Comparison of ENCODE assay signal across 22 mouse cellular contexts in the genomic region with DNA sequence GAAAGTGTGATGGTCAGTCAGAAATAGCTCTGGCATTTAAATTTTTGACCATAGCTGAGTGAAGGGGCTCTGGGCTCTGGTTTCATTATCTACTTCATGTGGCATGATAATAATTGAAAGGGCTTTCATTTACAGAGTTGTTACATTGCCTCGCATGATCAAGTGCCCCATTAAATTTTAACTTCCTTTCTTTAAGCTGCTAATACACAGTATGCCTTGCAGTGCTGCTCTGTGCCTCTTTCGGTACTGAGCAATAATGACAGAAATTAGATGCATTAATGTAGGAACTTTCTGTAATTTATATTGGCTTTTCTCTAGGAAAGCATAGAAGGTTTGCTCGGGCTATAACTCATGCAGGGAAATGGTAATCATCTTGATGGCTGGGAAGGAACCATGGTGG.
DNase-seq lines count a peak whose midpoint lies in the region; ATAC-seq and TF ChIP-seq lines count a peak whose summit lies in the region.
"Had no signal": no experiment of that assay in that cellular context is flagged by ENCODE, and none has a peak within 500 bp of the region (broad histone marks: within the 10 kb centered on the region; RNA-seq: fewer than 3 reads in every experiment).

No protein-coding gene starts in this region.

- no peaks in the 10 kb centered on the region for H3K4me1 ChIP-seq in kidney, postnatal 0 days (replicated peaks; ENCODE audit: insufficient read depth, low read length)
- 0 out of 2 replicates have a peak, but pooled peaks cover under 1% of the 10 kb centered on the region for H3K4me1 ChIP-seq in neural tube, embryonic 15.5 days
- no peaks in the 10 kb centered on the region for H3K4me1 ChIP-seq in midbrain, embryonic 14.5 days (ENCODE audit: control insufficient read depth, insufficient read depth, low read length)
- H3K4me1 ChIP-seq: embryonic facial prominence, embryonic 15.5 days; forebrain, embryonic 10.5 days; forebrain, embryonic 12.5 days had no signal

- H3K27ac ChIP-seq in kidney, postnatal 0 days, result no peak overlapping the region
- no peak overlapping the region for H3K27ac ChIP-seq in neural tube, embryonic 15.5 days (replicated peaks)
- H3K27ac ChIP-seq in midbrain, embryonic 14.5 days (replicated peaks; ENCODE audit: low read depth, low read length), result no peak overlapping the region
- H3K27ac ChIP-seq: embryonic facial prominence, embryonic 13.5 days; embryonic facial prominence, embryonic 15.5 days; forebrain, embryonic 10.5 days; forebrain, embryonic 12.5 days had no signal

- no peak overlapping the region for H3K4me2 ChIP-seq in kidney, postnatal 0 days (ENCODE audit: low read length)
- H3K4me2 ChIP-seq in neural tube, embryonic 15.5 days, result no peak overlapping the region
- H3K4me2 ChIP-seq in midbrain, embryonic 14.5 days (ENCODE audit: low read length), result no peak overlapping the region
- H3K4me2 ChIP-seq: embryonic facial prominence, embryonic 13.5 days; embryonic facial prominence, embryonic 15.5 days; forebrain, embryonic 12.5 days had no signal

- no peak for TF ChIP-seq CTCF in kidney, postnatal 0 days (IDR thresholded peaks at IDR 0.05; ENCODE audit: low read depth)
- TF ChIP-seq CTCF in brain, embryonic 14.5 days (IDR thresholded peaks at IDR 0.05; ENCODE audit: borderline replicate concordance, extremely low read depth, insufficient read depth, insufficient read length), result no peak

- no peak overlapping the region for H3K4me3 ChIP-seq in kidney, postnatal 0 days (replicated peaks; ENCODE audit: low read depth, low read length)
- H3K4me3 ChIP-seq in neural tube, embryonic 15.5 days (replicated peaks), result no peak overlapping the region
- H3K4me3 ChIP-seq in midbrain, embryonic 14.5 days (replicated peaks; ENCODE audit: low read depth, low read length), result no peak overlapping the region
- H3K4me3 ChIP-seq: embryonic facial prominence, embryonic 13.5 days; embryonic facial prominence, embryonic 15.5 days; erythroblast, embryonic 14.5 days; forebrain, embryonic 10.5 days; forebrain, embryonic 12.5 days had no signal

- 58% methylated on average over 3 of the region's 3 CpGs for WGBS in kidney, postnatal 0 days
- WGBS in neural tube, embryonic 15.5 days, result 41% methylated on average over 3 of the region's 3 CpGs
- 67% methylated on average over 3 of the region's 3 CpGs for WGBS in midbrain, embryonic 14.5 days

- DNase-seq in kidney, postnatal 0 days (ENCODE audit: low spot score), result peak; percentile 10
- no peak for DNase-seq in kidney, adult 11 months
- peak; percentile 30 for DNase-seq in brain, embryonic 14.5 days (ENCODE audit: low read depth)
- DNase-seq in midbrain, embryonic 14.5 days, result no peak
- DNase-seq: adrenal gland, adult 2 months; adrenal gland, postnatal 10 days; adrenal gland, postnatal 25 days; cerebellum, adult 11 months; cerebellum, adult 18-20 months; cerebellum, adult 8-10 months; cerebellum, adult 9-11 months; cerebellum, postnatal 14 days; cerebellum, postnatal 36 days; embryo, embryonic 11 days had no signal

- no peak for ATAC-seq in kidney, postnatal 0 days (replicated peaks; ENCODE audit: low FRiP score, low read depth)
- ATAC-seq in neural tube, embryonic 15.5 days (ENCODE audit: low FRiP score), result peak; percentile 35; the same call in 1 of the 2 replicates
- ATAC-seq in midbrain, embryonic 14.5 days (ENCODE audit: low FRiP score, low TSS enrichment), result no peak
- ATAC-seq: forebrain, embryonic 14.5 days; forebrain, embryonic 16.5 days had no signal

- TF ChIP-seq POLR2A in brain, embryonic 14.5 days (IDR thresholded peaks at IDR 0.05; ENCODE audit: borderline replicate concordance, extremely low read depth, insufficient read depth, insufficient read length, poor library complexity, severe bottlenecking), result no peak

- H3K27me3 ChIP-seq in kidney, postnatal 0 days (ENCODE audit: insufficient read depth, low read length), result no peaks in the 10 kb centered on the region
- no peaks in the 10 kb centered on the region for H3K27me3 ChIP-seq in neural tube, embryonic 15.5 days (replicated peaks)
- no peaks in the 10 kb centered on the region for H3K27me3 ChIP-seq in midbrain, embryonic 14.5 days (ENCODE audit: control insufficient read depth, insufficient read depth, low read length)
- H3K27me3 ChIP-seq: embryonic facial prominence, embryonic 13.5 days; embryonic facial prominence, embryonic 15.5 days; forebrain, embryonic 12.5 days had no signal

- H3K9me3 ChIP-seq in kidney, postnatal 0 days (replicated peaks; ENCODE audit: low read length), result no peaks in the 10 kb centered on the region
- H3K9me3 ChIP-seq in neural tube, embryonic 15.5 days (replicated peaks), result peaks cover 7% of the 10 kb centered on the region
- H3K9me3 ChIP-seq in midbrain, embryonic 14.5 days (ENCODE audit: control insufficient read depth, low read length), result no peaks in the 10 kb centered on the region
- H3K9me3 ChIP-seq: embryonic facial prominence, embryonic 15.5 days; forebrain, embryonic 10.5 days; forebrain, embryonic 12.5 days had no signal

- H3K9ac ChIP-seq in kidney, postnatal 0 days (ENCODE audit: low read depth, low read length), result no peak overlapping the region
- H3K9ac ChIP-seq in neural tube, embryonic 15.5 days (replicated peaks), result no peak overlapping the region
- H3K9ac ChIP-seq in midbrain, embryonic 14.5 days (replicated peaks; ENCODE audit: low read length), result no peak overlapping the region
- H3K9ac ChIP-seq: embryonic facial prominence, embryonic 13.5 days; embryonic facial prominence, embryonic 15.5 days; forebrain, embryonic 12.5 days had no signal

- no peaks in the 10 kb centered on the region for H3K36me3 ChIP-seq in kidney, postnatal 0 days (ENCODE audit: insufficient read depth, low read length)
- H3K36me3 ChIP-seq in neural tube, embryonic 15.5 days, result no peaks in the 10 kb centered on the region
- H3K36me3 ChIP-seq in midbrain, embryonic 14.5 days (ENCODE audit: control insufficient read depth, insufficient read depth, low read length), result no peaks in the 10 kb centered on the region
- H3K36me3 ChIP-seq: embryonic facial prominence, embryonic 13.5 days; embryonic facial prominence, embryonic 15.5 days; forebrain, embryonic 10.5 days; forebrain, embryonic 12.5 days had no signal

Comparison
In these comparisons a context has a peak if more than half of its experiments do, and no peak if none do; other contexts are left out.
1. DNase-seq: peak in kidney, postnatal 0 days (single experiment) and brain, embryonic 14.5 days (single experiment); none in kidney, adult 11 months (single experiment) and midbrain, embryonic 14.5 days (single experiment).